Mouse (Mus musculus): Measurements from ENCODE around the gene Evc2. TPM values are rescaled to one million over a fixed set of nuclear protein-coding genes. Genes with fewer than 3 reads are reported as not detected.
A peak's percentile ranks its signal among the peaks of the same experiment; 100 is the strongest.

Gene Evc2
- polyA plus RNA-seq, 1 experiment = 5.0 TPM

- TF ChIP-seq POLR2A (IDR thresholded peaks at IDR 0.05; ENCODE audit: borderline replicate concordance, insufficient read depth, low read length) = no peak
- no peak for TF ChIP-seq CTCF (IDR thresholded peaks at IDR 0.05; ENCODE audit: borderline replicate concordance, insufficient read depth, low read depth, low read length)
- Histone ChIP-seq H3K4me1 (ENCODE audit: control insufficient read depth, insufficient read depth, low read length) (no peaks in the 10 kb centered on the region), H3K4me3 (replicated peaks; ENCODE audit: insufficient read depth, low read depth, low read length) (no peak overlapping the region), H3K27ac (ENCODE audit: insufficient read depth, low read length) (no peak overlapping the region), H3K27me3 (ENCODE audit: control insufficient read depth, insufficient read depth, low read length) (no peaks in the 10 kb centered on the region)
- no peak for DNase-seq
- WGBS = 37% methylated on average over 8 of the region's 8 CpGs
Measured at GRCm38 (mm10) chr5:37368796-37369195, 30.5 kb downstream of the Evc2 start.

GRCm38 (mm10) chr5:37377376-37377775 lies 39.1 kb downstream of the Evc2 start:
- Histone ChIP-seq H3K4me1 (ENCODE audit: control insufficient read depth, insufficient read depth, low read length) (no peaks in the 10 kb centered on the region; the same call in 1 of the 2 replicates), H3K4me3 (replicated peaks; ENCODE audit: insufficient read depth, low read depth, low read length) (no peak overlapping the region), H3K27ac (ENCODE audit: insufficient read depth, low read length) (no peak overlapping the region), H3K27me3 (ENCODE audit: control insufficient read depth, insufficient read depth, low read length) (no peaks in the 10 kb centered on the region)
- 76% methylated on average over 7 of the region's 7 CpGs for WGBS
- DNase-seq = no peak
- no peak for TF ChIP-seq CTCF (IDR thresholded peaks at IDR 0.05; ENCODE audit: borderline replicate concordance, insufficient read depth, low read depth, low read length)
- no peak for TF ChIP-seq POLR2A (IDR thresholded peaks at IDR 0.05; ENCODE audit: borderline replicate concordance, insufficient read depth, low read length)

GRCm38 (mm10) chr5:37380641-37381040 lies 42.3 kb downstream of the Evc2 start:
- H3K4me1 ChIP-seq (ENCODE audit: control insufficient read depth, insufficient read depth, low read length) = no peaks in the 10 kb centered on the region; the same call in 1 of the 2 replicates
- no peaks in the 10 kb centered on the region for H3K27me3 ChIP-seq (ENCODE audit: control insufficient read depth, insufficient read depth, low read length)
- H3K27ac ChIP-seq (ENCODE audit: insufficient read depth, low read length) = no peak overlapping the region
- no peak overlapping the region for H3K4me3 ChIP-seq (replicated peaks; ENCODE audit: insufficient read depth, low read depth, low read length)
- TF ChIP-seq POLR2A (IDR thresholded peaks at IDR 0.05; ENCODE audit: borderline replicate concordance, insufficient read depth, low read length) (no peak), CTCF (IDR thresholded peaks at IDR 0.05; ENCODE audit: borderline replicate concordance, insufficient read depth, low read depth, low read length) (no peak)
- WGBS = 84% methylated on average over 4 of the region's 4 CpGs
- DNase-seq = no peak

GRCm38 (mm10) chr5:37383570-37383969 lies 45.3 kb downstream of the Evc2 start:
- Histone ChIP-seq H3K4me3 (replicated peaks; ENCODE audit: insufficient read depth, low read depth, low read length) (no peak overlapping the region), H3K4me1 (ENCODE audit: control insufficient read depth, insufficient read depth, low read length) (no peaks in the 10 kb centered on the region), H3K27me3 (ENCODE audit: control insufficient read depth, insufficient read depth, low read length) (no peaks in the 10 kb centered on the region), H3K27ac (ENCODE audit: insufficient read depth, low read length) (no peak overlapping the region)
- TF ChIP-seq POLR2A (IDR thresholded peaks at IDR 0.05; ENCODE audit: borderline replicate concordance, insufficient read depth, low read length) (no peak), CTCF (IDR thresholded peaks at IDR 0.05; ENCODE audit: borderline replicate concordance, insufficient read depth, low read depth, low read length) (no peak)
- 94% methylated on average over 3 of the region's 3 CpGs for whole genome bisulfite sequencing
- DNase-seq = no peak

GRCm38 (mm10) chr5:37388646-37389045 lies 50.3 kb downstream of the Evc2 start:
- no peak for DNase-seq
- Histone ChIP-seq H3K27ac (ENCODE audit: insufficient read depth, low read length) (no peak overlapping the region), H3K4me1 (ENCODE audit: control insufficient read depth, insufficient read depth, low read length) (peaks cover 27% of the 10 kb centered on the region), H3K4me3 (replicated peaks; ENCODE audit: insufficient read depth, low read depth, low read length) (no peak overlapping the region), H3K27me3 (ENCODE audit: control insufficient read depth, insufficient read depth, low read length) (no peaks in the 10 kb centered on the region)
- TF ChIP-seq CTCF (IDR thresholded peaks at IDR 0.05; ENCODE audit: borderline replicate concordance, insufficient read depth, low read depth, low read length) (no peak), POLR2A (IDR thresholded peaks at IDR 0.05; ENCODE audit: borderline replicate concordance, insufficient read depth, low read length) (no peak)
- WGBS = 86% methylated on average over 3 of the region's 3 CpGs

- H3K27ac ChIP-seq (ENCODE audit: insufficient read depth, low read length) = no peak overlapping the region
- TF ChIP-seq POLR2A (IDR thresholded peaks at IDR 0.05; ENCODE audit: borderline replicate concordance, insufficient read depth, low read length) (no peak), CTCF (IDR thresholded peaks at IDR 0.05; ENCODE audit: borderline replicate concordance, insufficient read depth, low read depth, low read length) (no peak)
- H3K4me3 ChIP-seq (replicated peaks; ENCODE audit: insufficient read depth, low read depth, low read length) = no peak overlapping the region
- 29% methylated on average over 13 of the region's 13 CpGs for WGBS
- H3K27me3 ChIP-seq (ENCODE audit: control insufficient read depth, insufficient read depth, low read length) = no peaks in the 10 kb centered on the region
- H3K4me1 ChIP-seq (ENCODE audit: control insufficient read depth, insufficient read depth, low read length) = peaks cover 27% of the 10 kb centered on the region
- peak; percentile 59 to 75 for DNase-seq
Measured at GRCm38 (mm10) chr5:37389808-37390495, 51.7 kb downstream of the Evc2 start.

- Histone ChIP-seq H3K4me3 (replicated peaks; ENCODE audit: insufficient read depth, low read depth, low read length) (no peak overlapping the region), H3K27me3 (ENCODE audit: control insufficient read depth, insufficient read depth, low read length) (no peaks in the 10 kb centered on the region), H3K27ac (ENCODE audit: insufficient read depth, low read length) (no peak overlapping the region), H3K4me1 (ENCODE audit: control insufficient read depth, insufficient read depth, low read length) (peaks cover 27% of the 10 kb centered on the region)
- WGBS = 88% methylated on average over 10 of the region's 10 CpGs
- peak; percentile 15 to 17 for DNase-seq
- TF ChIP-seq POLR2A (IDR thresholded peaks at IDR 0.05; ENCODE audit: borderline replicate concordance, insufficient read depth, low read length) (no peak), CTCF (IDR thresholded peaks at IDR 0.05; ENCODE audit: borderline replicate concordance, insufficient read depth, low read depth, low read length) (no peak)
Measured at GRCm38 (mm10) chr5:37390923-37391322, 52.6 kb downstream of the Evc2 start.

- TF ChIP-seq CTCF (IDR thresholded peaks at IDR 0.05; ENCODE audit: borderline replicate concordance, insufficient read depth, low read depth, low read length) (no peak), POLR2A (IDR thresholded peaks at IDR 0.05; ENCODE audit: borderline replicate concordance, insufficient read depth, low read length) (no peak)
- peak; percentile 77 to 87 for DNase-seq
- Histone ChIP-seq H3K4me3 (replicated peaks; ENCODE audit: insufficient read depth, low read depth, low read length) (no peak overlapping the region), H3K27ac (ENCODE audit: insufficient read depth, low read length) (no peak overlapping the region), H3K27me3 (ENCODE audit: control insufficient read depth, insufficient read depth, low read length) (no peaks in the 10 kb centered on the region), H3K4me1 (ENCODE audit: control insufficient read depth, insufficient read depth, low read length) (peaks cover 27% of the 10 kb centered on the region)
- WGBS = 21% methylated on average over 10 of the region's 10 CpGs
Measured at GRCm38 (mm10) chr5:37391901-37392300, 53.6 kb downstream of the Evc2 start.
